In the genomic region with DNA sequence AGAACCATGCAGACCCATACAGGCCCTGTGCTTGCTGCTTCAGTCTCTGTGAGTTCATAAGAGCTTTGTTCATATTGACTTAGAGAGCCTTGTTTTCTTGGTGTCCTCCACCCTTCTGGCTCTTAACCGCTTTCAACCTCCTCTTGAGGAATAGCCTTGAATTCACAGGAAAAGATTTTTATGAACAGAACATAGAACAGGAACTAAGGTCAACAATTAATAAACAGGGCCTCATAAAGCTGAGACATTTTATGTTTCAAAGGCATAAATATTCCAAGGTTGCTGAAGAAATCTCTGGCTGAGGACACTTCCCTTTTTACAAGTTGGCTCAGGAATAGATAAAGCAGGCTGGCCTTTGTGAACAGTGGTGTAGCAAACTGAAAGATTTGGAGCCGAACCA, we compare ENCODE assay signal across 26 mouse cellular contexts. TPM values are rescaled to one million over a fixed set of nuclear protein-coding genes. Genes with fewer than 3 reads are reported as not detected.
DNase-seq lines count a peak whose midpoint lies in the region; ATAC-seq lines count a peak whose summit lies in the region.
"Had no signal": no experiment of that assay in that cellular context is flagged by ENCODE, and none has a peak within 500 bp of the region (broad histone marks: within the 10 kb centered on the region; RNA-seq: fewer than 3 reads in every experiment).

No protein-coding gene starts in this region.

- H3K36me3 ChIP-seq in kidney, embryonic 15.5 days = no peaks in the 10 kb centered on the region
- no peaks in the 10 kb centered on the region for H3K36me3 ChIP-seq in kidney, embryonic 14.5 days (ENCODE audit: control insufficient read depth, insufficient read depth, low read length)
- no peaks in the 10 kb centered on the region for H3K36me3 ChIP-seq in forebrain, embryonic 12.5 days (replicated peaks)
- H3K36me3 ChIP-seq: embryonic facial prominence, embryonic 12.5 days; embryonic facial prominence, embryonic 15.5 days; forebrain, embryonic 15.5 days; heart, embryonic 12.5 days; heart, embryonic 15.5 days; hindbrain, embryonic 10.5 days; hindbrain, embryonic 13.5 days had no signal

- H3K27ac ChIP-seq in kidney, embryonic 15.5 days = no peak overlapping the region
- no peak overlapping the region for H3K27ac ChIP-seq in kidney, embryonic 14.5 days (ENCODE audit: low read depth, low read length)
- no peak overlapping the region for H3K27ac ChIP-seq in forebrain, embryonic 12.5 days
- H3K27ac ChIP-seq: embryonic facial prominence, embryonic 12.5 days; embryonic facial prominence, embryonic 15.5 days; forebrain, embryonic 15.5 days; heart, embryonic 15.5 days; hindbrain, embryonic 10.5 days; hindbrain, embryonic 13.5 days had no signal

- 56% methylated on average over 2 of the region's 2 CpGs for WGBS in kidney, embryonic 15.5 days
- WGBS in kidney, embryonic 14.5 days = 60% methylated on average over 2 of the region's 2 CpGs
- 92% methylated on average over 2 of the region's 2 CpGs for WGBS in forebrain, embryonic 12.5 days

- no peak overlapping the region for H3K4me2 ChIP-seq in kidney, embryonic 15.5 days
- H3K4me2 ChIP-seq in kidney, embryonic 14.5 days (replicated peaks; ENCODE audit: low read depth, low read length) = no peak overlapping the region
- H3K4me2 ChIP-seq in forebrain, embryonic 12.5 days = no peak overlapping the region
- H3K4me2 ChIP-seq: embryonic facial prominence, embryonic 12.5 days; embryonic facial prominence, embryonic 15.5 days; forebrain, embryonic 15.5 days; heart, embryonic 12.5 days; heart, embryonic 15.5 days; hindbrain, embryonic 13.5 days had no signal

- no peaks in the 10 kb centered on the region for H3K9me3 ChIP-seq in kidney, embryonic 15.5 days (replicated peaks)
- H3K9me3 ChIP-seq in kidney, embryonic 14.5 days (ENCODE audit: control insufficient read depth, low read length) = no peaks in the 10 kb centered on the region
- H3K9me3 ChIP-seq in forebrain, embryonic 12.5 days = no peaks in the 10 kb centered on the region
- H3K9me3 ChIP-seq: embryonic facial prominence, embryonic 12.5 days; embryonic facial prominence, embryonic 15.5 days; forebrain, embryonic 15.5 days; heart, embryonic 12.5 days; heart, embryonic 15.5 days; hindbrain, embryonic 10.5 days; hindbrain, embryonic 13.5 days had no signal

- no peak overlapping the region for H3K4me3 ChIP-seq in kidney, embryonic 15.5 days (replicated peaks)
- no peak overlapping the region for H3K4me3 ChIP-seq in kidney, embryonic 14.5 days (ENCODE audit: low read length)
- H3K4me3 ChIP-seq in forebrain, embryonic 12.5 days (replicated peaks) = no peak overlapping the region
- H3K4me3 ChIP-seq: embryonic facial prominence, embryonic 12.5 days; embryonic facial prominence, embryonic 15.5 days; forebrain, embryonic 15.5 days; heart, embryonic 12.5 days; heart, embryonic 15.5 days; hindbrain, embryonic 10.5 days; hindbrain, embryonic 13.5 days had no signal

- H3K4me1 ChIP-seq in kidney, embryonic 15.5 days = no peaks in the 10 kb centered on the region; the same call in 1 of the 2 replicates
- H3K4me1 ChIP-seq in kidney, embryonic 14.5 days (ENCODE audit: control insufficient read depth, insufficient read depth, low read length) = no peaks in the 10 kb centered on the region
- H3K4me1 ChIP-seq in forebrain, embryonic 12.5 days = no peaks in the 10 kb centered on the region
- H3K4me1 ChIP-seq: embryonic facial prominence, embryonic 12.5 days; embryonic facial prominence, embryonic 15.5 days; forebrain, embryonic 15.5 days; heart, embryonic 12.5 days; heart, embryonic 15.5 days; hindbrain, embryonic 10.5 days; hindbrain, embryonic 13.5 days had no signal

- H3K27me3 ChIP-seq in kidney, embryonic 15.5 days = no peaks in the 10 kb centered on the region
- H3K27me3 ChIP-seq in kidney, embryonic 14.5 days (ENCODE audit: control insufficient read depth, insufficient read depth, low read length) = no peaks in the 10 kb centered on the region
- H3K27me3 ChIP-seq in forebrain, embryonic 12.5 days = no peaks in the 10 kb centered on the region
- H3K27me3 ChIP-seq: embryonic facial prominence, embryonic 12.5 days; embryonic facial prominence, embryonic 15.5 days; forebrain, embryonic 15.5 days; heart, embryonic 12.5 days; heart, embryonic 15.5 days; hindbrain, embryonic 13.5 days had no signal

- ATAC-seq in kidney, embryonic 15.5 days (replicated peaks; ENCODE audit: low FRiP score) = 0 out of 2 replicates have a peak, but pooled peaks have one; percentile 43
- ATAC-seq in kidney, embryonic 14.5 days (ENCODE audit: low FRiP score, low TSS enrichment) = no peak
- no peak for ATAC-seq in forebrain, embryonic 12.5 days (ENCODE audit: low FRiP score)
- ATAC-seq: CD4-positive, CD25-positive, alpha-beta regulatory T cell, adult 4 months; forebrain, embryonic 15.5 days; hindbrain, embryonic 16.5 days; Patski had no signal

- H3K9ac ChIP-seq in kidney, embryonic 15.5 days = no peak overlapping the region
- no peak overlapping the region for H3K9ac ChIP-seq in kidney, embryonic 14.5 days (ENCODE audit: low read depth, low read length)
- no peak overlapping the region for H3K9ac ChIP-seq in forebrain, embryonic 12.5 days
- H3K9ac ChIP-seq: embryonic facial prominence, embryonic 12.5 days; embryonic facial prominence, embryonic 15.5 days; forebrain, embryonic 15.5 days; heart, embryonic 12.5 days; heart, embryonic 15.5 days; hindbrain, embryonic 13.5 days had no signal

- DNase-seq in kidney, postnatal 14 days = peak; percentile 41
- no peak for DNase-seq in kidney, adult 11 months
- peak; percentile 7 for DNase-seq in MEL-GATA-1-ER (ENCODE audit: extremely low read depth, low read depth)
- DNase-seq: adrenal gland, postnatal 10 days; adrenal gland, postnatal 36 days; cerebellum, adult 18-20 months; cerebellum, adult 9-10 months; cerebellum, postnatal 14 days; gastrocnemius, postnatal 25 days; heart, adult 18-20 months; heart, postnatal 10 days; heart, postnatal 36 days had no signal

RNA-seq across cellular contexts. Expression of gene Gucy1a1, which starts 21.5 kb away (rescaled TPM):
- polyA plus RNA-seq in kidney, embryonic 15.5 days (2015; fragmentation: Nextera tagmentation; extraction: Ambion mirVana) = 63.3 and 65.9 TPM in 2 replicates
- polyA plus RNA-seq in kidney, embryonic 14.5 days (2014; fragmentation: Nextera tagmentation; extraction: Ambion mirVana) = 41.2 and 61.0 TPM in 2 replicates
- polyA plus RNA-seq in forebrain, embryonic 12.5 days (2016; fragmentation: Nextera tagmentation; extraction: Ambion mirVana) = 4.9 and 6.6 TPM in 2 replicates
- polyA plus RNA-seq: C2C12, Patski had no signal
